ENCODE assay signal across 10 mouse cellular contexts in the genomic region with DNA sequence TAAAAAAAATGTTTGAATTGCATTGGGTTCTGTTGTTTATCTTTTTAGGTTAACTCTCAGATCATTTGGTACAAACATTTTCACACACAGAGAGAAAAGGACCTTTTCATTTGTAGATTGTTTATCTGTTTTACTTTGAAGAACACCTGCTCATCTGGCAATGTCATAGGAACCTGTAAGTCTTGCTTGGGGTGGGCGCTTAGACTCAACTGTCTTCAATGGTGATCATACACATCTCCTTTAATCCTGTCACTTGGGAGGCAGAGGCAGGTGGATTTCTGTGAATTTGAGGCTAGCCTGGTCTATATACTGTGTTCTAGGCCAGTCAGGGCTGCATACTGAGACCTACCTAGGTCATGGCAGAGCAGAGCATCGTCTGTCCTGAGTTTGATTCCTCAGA.
"Had no signal": no experiment of that assay in that cellular context is flagged by ENCODE, and none has a peak within 500 bp of the region (broad histone marks: within the 10 kb centered on the region; RNA-seq: fewer than 3 reads in every experiment).

No protein-coding gene starts in this region.

- DNase-seq: gastrocnemius, adult 2 months; gastrocnemius, postnatal 10 days; gastrocnemius, postnatal 25 days; heart, adult 2 months; heart, postnatal 4 days; kidney, adult 18-20 months; kidney, adult 8-10 months; kidney, postnatal 10 days; kidney, postnatal 25 days; kidney, postnatal 4 days had no signal
